Mouse (Mus musculus): ENCODE measurements at regions not wholly inside any gene's neighbourhood (a gene's known extent, or its start where the extent isn't known, plus 50 kb on each side); places are given as distances from the start of the nearest gene placed in this dataset.

GRCm38 (mm10) chr9:117692486-117692885, 62.8 kb upstream of the Rbms3 start:
- TF ChIP-seq MAFK (IDR thresholded peaks at IDR 0.05; ENCODE audit: insufficient read depth, low read depth, low read length) = no peak
- no peak for TF ChIP-seq ZC3H11A (IDR thresholded peaks at IDR 0.05; ENCODE audit: borderline replicate concordance, low read depth, low read length)

All from ES-E14 (cell line).